In genomic region chr6:120065552-120066177, GRCm38 (mm10) we compare ENCODE assay signal across 28 mouse cellular contexts. TPM values are rescaled to one million over a fixed set of nuclear protein-coding genes. Genes with fewer than 3 reads are reported as not detected.
DNase-seq lines count a peak whose midpoint lies in the region; ATAC-seq and TF ChIP-seq lines count a peak whose summit lies in the region.
"Had no signal": no experiment of that assay in that cellular context is flagged by ENCODE, and none has a peak within 500 bp of the region (broad histone marks: within the 10 kb centered on the region; RNA-seq: fewer than 3 reads in every experiment).

No protein-coding gene starts in this region.

- no peak overlapping the region for H3K9ac ChIP-seq in liver, embryonic 12.5 days
- no peak overlapping the region for H3K9ac ChIP-seq in ES-E14 (ENCODE audit: insufficient read depth, low read depth, low read length, poor library complexity, severe bottlenecking)
- H3K9ac ChIP-seq in forebrain, postnatal 0 days, result no peak overlapping the region
- H3K9ac ChIP-seq: embryonic facial prominence, embryonic 12.5 days; forebrain, embryonic 13.5 days; heart, embryonic 13.5 days; hindbrain, embryonic 15.5 days; liver, embryonic 13.5 days; lung, embryonic 15.5 days; midbrain, embryonic 13.5 days; neural tube, embryonic 13.5 days had no signal

- no peak for TF ChIP-seq CTCF in forebrain, postnatal 0 days (IDR thresholded peaks at IDR 0.05; ENCODE audit: low read depth)

- H3K9me3 ChIP-seq in liver, embryonic 12.5 days (replicated peaks), result no peaks in the 10 kb centered on the region
- H3K9me3 ChIP-seq in ES-E14 (ENCODE audit: control insufficient read depth, insufficient read depth, low read depth, low read length), result no peaks in the 10 kb centered on the region
- no peaks in the 10 kb centered on the region for H3K9me3 ChIP-seq in forebrain, postnatal 0 days (ENCODE audit: low read length)
- H3K9me3 ChIP-seq: embryonic facial prominence, embryonic 12.5 days; forebrain, embryonic 13.5 days; G1E; heart, embryonic 13.5 days; hindbrain, embryonic 15.5 days; liver, embryonic 13.5 days; lung, embryonic 15.5 days; neural tube, embryonic 13.5 days had no signal

- ATAC-seq in liver, embryonic 12.5 days, result peak; percentile 59; the same call in 1 of the 2 replicates
- ATAC-seq in inflammation-experienced regulatory T-cells, adult 6 months, result peak; percentile 96
- ATAC-seq in forebrain, postnatal 0 days, result no peak
- ATAC-seq: forebrain, embryonic 13.5 days; midbrain, embryonic 13.5 days had no signal

- peaks cover 12% of the 10 kb centered on the region for H3K4me1 ChIP-seq in liver, embryonic 12.5 days
- peaks cover 9 to 10% of the 10 kb centered on the region in 2 experiments; a peak in 3 of 4 replicates for H3K4me1 ChIP-seq in ES-E14 (ENCODE audit: control insufficient read depth in 2 of 2, insufficient read depth in 2 of 2, low read length in 2 of 2, poor library complexity in 1 of 2)
- no peaks in the 10 kb centered on the region for H3K4me1 ChIP-seq in forebrain, postnatal 0 days (ENCODE audit: insufficient read depth)
- H3K4me1 ChIP-seq: embryonic facial prominence, embryonic 12.5 days; forebrain, embryonic 13.5 days; heart, embryonic 13.5 days; hindbrain, embryonic 15.5 days; lung, embryonic 15.5 days; midbrain, embryonic 13.5 days; neural tube, embryonic 13.5 days had no signal

- H3K27ac ChIP-seq in liver, embryonic 12.5 days, result no peak overlapping the region
- peak overlapping the region; percentile 41; the same call in 1 of the 2 replicates for H3K27ac ChIP-seq in ES-E14 (ENCODE audit: insufficient read depth, low read depth, low read length, poor library complexity, severe bottlenecking)
- H3K27ac ChIP-seq in forebrain, postnatal 0 days (ENCODE audit: low read depth, low read length), result no peak overlapping the region
- H3K27ac ChIP-seq: embryonic facial prominence, embryonic 12.5 days; forebrain, embryonic 13.5 days; heart, embryonic 13.5 days; hindbrain, embryonic 15.5 days; kidney, postnatal 0 days; liver, embryonic 13.5 days; lung, embryonic 15.5 days; macrophage; midbrain, embryonic 13.5 days; neural tube, embryonic 13.5 days had no signal

- no peaks in the 10 kb centered on the region for H3K36me3 ChIP-seq in liver, embryonic 12.5 days
- H3K36me3 ChIP-seq in ES-E14 (ENCODE audit: control insufficient read depth, insufficient read depth, low read length, poor library complexity, severe bottlenecking), result no peaks in the 10 kb centered on the region
- H3K36me3 ChIP-seq in forebrain, postnatal 0 days (ENCODE audit: insufficient read depth), result no peaks in the 10 kb centered on the region
- H3K36me3 ChIP-seq: embryonic facial prominence, embryonic 12.5 days; G1E; heart, embryonic 13.5 days; hindbrain, embryonic 15.5 days; liver, embryonic 13.5 days; lung, embryonic 15.5 days; midbrain, embryonic 13.5 days; neural tube, embryonic 13.5 days had no signal

- no peak overlapping the region for H3K4me3 ChIP-seq in liver, embryonic 12.5 days
- no peak overlapping the region for H3K4me3 ChIP-seq in ES-E14 (ENCODE audit: insufficient read depth in 1 of 2, low read depth in 1 of 2, low read length in 2 of 2, poor library complexity in 1 of 2, severe bottlenecking in 1 of 2)
- no peak overlapping the region for H3K4me3 ChIP-seq in forebrain, postnatal 0 days (ENCODE audit: low read depth, low read length)
- H3K4me3 ChIP-seq: embryonic facial prominence, embryonic 12.5 days; erythroblast, embryonic 14.5 days; forebrain, embryonic 13.5 days; heart, embryonic 13.5 days; hindbrain, embryonic 15.5 days; liver, embryonic 13.5 days; lung, embryonic 15.5 days; midbrain, embryonic 13.5 days; neural tube, embryonic 13.5 days had no signal

- in situ Hi-C loops in ES-E14 (cut with MboI; ENCODE audit: low sequenced_read_pairs in 2 of 2, unreplicated experiment in 2 of 2), result no loop called here

- H3K4me2 ChIP-seq in liver, embryonic 12.5 days, result no peak overlapping the region
- no peak overlapping the region for H3K4me2 ChIP-seq in forebrain, postnatal 0 days (ENCODE audit: low read depth)
- H3K4me2 ChIP-seq: embryonic facial prominence, embryonic 12.5 days; forebrain, embryonic 13.5 days; heart, embryonic 13.5 days; hindbrain, embryonic 15.5 days; liver, embryonic 13.5 days; lung, embryonic 15.5 days; midbrain, embryonic 13.5 days; neural tube, embryonic 13.5 days had no signal

- no peaks in the 10 kb centered on the region for H3K27me3 ChIP-seq in liver, embryonic 12.5 days (replicated peaks)
- H3K27me3 ChIP-seq in forebrain, postnatal 0 days (ENCODE audit: insufficient read depth, low read length), result no peaks in the 10 kb centered on the region
- H3K27me3 ChIP-seq: forebrain, embryonic 13.5 days; heart, embryonic 13.5 days; hindbrain, embryonic 15.5 days; liver, embryonic 13.5 days; lung, embryonic 15.5 days; midbrain, embryonic 13.5 days; neural tube, embryonic 13.5 days had no signal

- DNase-seq in liver (no peak), ES-E14 (ENCODE audit: low read depth, low spot score) (no peak)
- DNase-seq in thymus, postnatal 4 days, result peak; percentile 37
- DNase-seq in embryo, embryonic 10 days (ENCODE audit: low spot score), result no peak
- DNase-seq in gastrocnemius, adult 8-10 months (ENCODE audit: low spot score in 2 of 2), result no peak
- DNase-seq in forebrain, postnatal 0 days, result no peak
- DNase-seq: adrenal gland, adult 2 months; cerebellum, adult 9-10 months; gastrocnemius, postnatal 14 days; heart, adult 18-20 months; heart, postnatal 4 days; kidney, adult 11 months; left cerebral cortex, postnatal 4 days; liver, embryonic 13.5 days had no signal

- 29% methylated on average over 6 of the region's 6 CpGs for WGBS in liver, embryonic 12.5 days (ENCODE audit: insufficient replicate concordance)
- 73% methylated on average over 6 of the region's 6 CpGs for WGBS in forebrain, postnatal 0 days

TF ChIP-seq in ES-E14, 5 proteins besides CTCF, POLR2A, EP300 and RAD21:
- TF ChIP-seq ZC3H11A (IDR thresholded peaks at IDR 0.05; ENCODE audit: borderline replicate concordance, low read depth, low read length), result no peak
- TF ChIP-seq ZNF384 (IDR thresholded peaks at IDR 0.05; ENCODE audit: low read depth, low read length), result peak; percentile 91

RNA-seq across cellular contexts. Expression of gene Wnk1, which starts 27.2 kb away (rescaled TPM):
- polyA plus RNA-seq in liver, embryonic 12.5 days (2016; fragmentation: Nextera tagmentation; extraction: Ambion mirVana), result 31.3 and 36.5 TPM in 2 replicates
- total RNA-seq in ES-E14 (2012; rRNA removed), result 109 and 165 TPM in 2 replicates
- 100 to 1,000 TPM in 2 of 3 experiments, 10 to 100 TPM in 1; 98.6 to 115 (median 115) TPM for polyA plus RNA-seq in inflammation-experienced regulatory T-cells, adult 6 months (2017; shearing (Covaris generic))
- total RNA-seq in gastrocnemius, adult 8-10 months (2022), result 100 to 1,000 TPM; 283 to 518 (median 382) TPM
- 95.6 and 130 TPM in 2 replicates for total RNA-seq in forebrain, postnatal 0 days (2014; rRNA removed)
- 19.5 and 34.2 TPM in 2 replicates for polyA plus RNA-seq in forebrain, postnatal 0 days (2015; fragmentation: Nextera tagmentation; extraction: Ambion mirVana)

RNA-seq across cellular contexts. Expression of gene Ninj2, which starts 27.5 kb away (rescaled TPM):
- not detected in 2 replicates for polyA plus RNA-seq in liver, embryonic 12.5 days (2016; fragmentation: Nextera tagmentation; extraction: Ambion mirVana)
- 0.90 and 1.2 TPM in 2 replicates for total RNA-seq in ES-E14 (2012; rRNA removed)
- polyA plus RNA-seq in inflammation-experienced regulatory T-cells, adult 6 months (2017; shearing (Covaris generic)), result 1 to 10 TPM; 1.4 to 6.8 (median 2.4) TPM
- total RNA-seq in gastrocnemius, adult 8-10 months (2022), result not detected
- total RNA-seq in forebrain, postnatal 0 days (2014; rRNA removed), result not detected in 2 replicates
- polyA plus RNA-seq in forebrain, postnatal 0 days (2015; fragmentation: Nextera tagmentation; extraction: Ambion mirVana), result 0.24 TPM in 1 of 2 replicates, not detected in the other
- total RNA-seq: adrenal gland, adult 2 months; G1E; gastrocnemius, postnatal 14 days; heart, adult 18-20 months; heart, postnatal 4 days; left cerebral cortex, postnatal 4 days had no signal
- polyA plus RNA-seq: adrenal gland, adult 2 months; embryonic facial prominence, embryonic 12.5 days; erythroblast, embryonic 14.5 days; forebrain, embryonic 13.5 days; G1E; heart, embryonic 13.5 days; hindbrain, embryonic 15.5 days; kidney, postnatal 0 days; liver, embryonic 13.5 days; macrophage; midbrain, embryonic 13.5 days; neural tube, embryonic 13.5 days; stomach, embryonic 14.5 days had no signal
